Mouse (Mus musculus) stomach, embryonic 14.5 days (tissue): ENCODE measurements around the gene Btbd1. TPM values are rescaled to one million over a fixed set of nuclear protein-coding genes. Genes with fewer than 3 reads are reported as not detected.

Experiments
- ATAC-seq: fragments of 200-750 bp; cut with Nextera tagmentation; 2 replicates; pipeline ENCODE4 v1.8.0; 2017; ENCODE audit warnings: low read depth, moderate TSS enrichment; ENCODE audit not compliant: insufficient number of reproducible peaks, insufficient read depth, low FRiP score
- H3K27ac ChIP-seq: fragments of 300-500 bp; sonication (generic); 2 replicates; pipeline ENCODE4 v1.5.1; 2014; ENCODE audit warnings: mild to moderate bottlenecking, low read length, moderate library complexity, mixed read lengths
- H3K27me3 ChIP-seq: fragments of 300-500 bp; sonication (generic); 2 replicates; pipeline ENCODE4 v1.6.1; 2014; ENCODE audit warnings: low read length, control low read depth, mixed read lengths; ENCODE audit not compliant: control insufficient read depth, insufficient read depth
- H3K36me3 ChIP-seq: fragments of 300-500 bp; sonication (generic); 2 replicates; pipeline ENCODE4 v1.6.1; 2014; ENCODE audit warnings: mild to moderate bottlenecking, control low read depth, low read length, moderate library complexity, mixed read lengths; ENCODE audit not compliant: control insufficient read depth, insufficient read depth
- H3K4me1 ChIP-seq: fragments of 300-500 bp; sonication (generic); 2 replicates; pipeline ENCODE4 v1.6.1; 2014; ENCODE audit warnings: low read length, control low read depth, mixed read lengths; ENCODE audit not compliant: control insufficient read depth, insufficient read depth
- H3K4me2 ChIP-seq: fragments of 300-500 bp; sonication (generic); replicated peaks from 2 replicates; pipeline ENCODE4 v1.6.1; 2014; ENCODE audit warnings: low read depth, low read length, control low read depth
- H3K4me3 ChIP-seq: fragments of 300-500 bp; sonication (generic); 2 replicates; pipeline ENCODE4 v1.5.1; 2014; ENCODE audit warnings: low read depth, low read length, control low read depth
- H3K9ac ChIP-seq: fragments of 300-500 bp; sonication (generic); replicated peaks from 2 replicates; pipeline ENCODE4 v1.6.1; 2014; ENCODE audit warnings: low read depth, mild to moderate bottlenecking, control low read depth, low read length, moderate library complexity, mixed read lengths
- H3K9me3 ChIP-seq: fragments of 300-500 bp; sonication (generic); 2 replicates; pipeline ENCODE4 v1.6.1; 2016; ENCODE audit warnings: low read depth, low read length, control low read depth; ENCODE audit not compliant: control insufficient read depth
- WGBS: fragments of 180-500 bp; shearing (Covaris S2); extraction: QIAGEN DNeasy Blood & Tissue Kit; methylation state at CpG from one replicate; pipeline ENCODE4 v1.1.7; 2014; 5-methylcytosine and 5-hydroxymethylcytosine counted together
- polyA plus RNA-seq: library from polyadenylated mRNA; unstranded; fragments of >200 nt; fragmentation: Nextera tagmentation; extraction: Ambion mirVana; gene quantifications from 2 replicates; pipeline ENCODE4 v1.2.1, GENCODE M21; 2014

The Btbd1 gene
- 80.0 and 81.8 TPM in 2 replicates for polyA plus RNA-seq

GRCm38 (mm10) chr7:81829379-81829894 is at the start of gene Btbd1:
Btbd1 (minus strand) TSS chr7:81829431.
- H3K36me3 ChIP-seq, result no peaks in the 10 kb centered on the region
- peaks cover 22% of the 10 kb centered on the region for H3K4me1 ChIP-seq
- ATAC-seq, result peak; percentile 90
- peak within 1 kb of the TSS; percentile 91 for H3K27ac ChIP-seq
- peak within 1 kb of the TSS; percentile 52 for H3K4me2 ChIP-seq
- no peaks in the 10 kb centered on the region for H3K9me3 ChIP-seq
- H3K4me3 ChIP-seq, result peak within 1 kb of the TSS; percentile 81
- H3K9ac ChIP-seq, result peak within 1 kb of the TSS; percentile 76
- no peaks in the 10 kb centered on the region for H3K27me3 ChIP-seq
- under 1% methylated on average over 56 of the region's 58 CpGs for WGBS

GRCm38 (mm10) chr7:81875372-81875771 is 46.1 kb upstream of the Btbd1 start:
- H3K27me3 ChIP-seq, result no peaks in the 10 kb centered on the region
- ATAC-seq, result no peak
- H3K27ac ChIP-seq, result no peak overlapping the region
- H3K4me1 ChIP-seq, result 0 out of 2 replicates have a peak, but pooled peaks cover 3% of the 10 kb centered on the region
- no peaks in the 10 kb centered on the region for H3K9me3 ChIP-seq
- H3K4me3 ChIP-seq, result no peak overlapping the region
- no peaks in the 10 kb centered on the region for H3K36me3 ChIP-seq
- WGBS, result 48% methylated on average over 9 of the region's 9 CpGs
- no peak overlapping the region for H3K9ac ChIP-seq
- no peak overlapping the region for H3K4me2 ChIP-seq

GRCm38 (mm10) chr7:81874636-81875035 is 45.4 kb upstream of the Btbd1 start:
- WGBS, result 80% methylated on average over 6 of the region's 6 CpGs
- H3K4me2 ChIP-seq, result no peak overlapping the region
- H3K27me3 ChIP-seq, result no peaks in the 10 kb centered on the region
- H3K4me3 ChIP-seq, result no peak overlapping the region
- no peak overlapping the region for H3K27ac ChIP-seq
- no peak for ATAC-seq
- no peak overlapping the region for H3K9ac ChIP-seq
- no peaks in the 10 kb centered on the region for H3K9me3 ChIP-seq
- H3K36me3 ChIP-seq, result no peaks in the 10 kb centered on the region
- H3K4me1 ChIP-seq, result 0 out of 2 replicates have a peak, but pooled peaks cover 3% of the 10 kb centered on the region

- H3K27me3 ChIP-seq, result no peaks in the 10 kb centered on the region
- H3K27ac ChIP-seq, result no peak overlapping the region
- H3K36me3 ChIP-seq, result no peaks in the 10 kb centered on the region
- no peak overlapping the region for H3K9ac ChIP-seq
- no peak for ATAC-seq
- no peaks in the 10 kb centered on the region for H3K9me3 ChIP-seq
- 0 out of 2 replicates have a peak, but pooled peaks cover 3% of the 10 kb centered on the region for H3K4me1 ChIP-seq
- no peak overlapping the region for H3K4me2 ChIP-seq
- H3K4me3 ChIP-seq, result no peak overlapping the region
- WGBS, result 21% methylated on average over 1 of the region's 1 CpGs
Measured at GRCm38 (mm10) chr7:81873807-81874206, 44.6 kb upstream of the Btbd1 start.

- ATAC-seq, result 0 out of 2 replicates have a peak, but pooled peaks have one; percentile 72
- 36% methylated on average over 13 of the region's 13 CpGs for whole genome bisulfite sequencing
- no peak overlapping the region for H3K4me3 ChIP-seq
- no peaks in the 10 kb centered on the region for H3K36me3 ChIP-seq
- 0 out of 2 replicates have a peak, but pooled peaks cover 3% of the 10 kb centered on the region for H3K4me1 ChIP-seq
- H3K27me3 ChIP-seq, result no peaks in the 10 kb centered on the region
- no peak overlapping the region for H3K27ac ChIP-seq
- no peaks in the 10 kb centered on the region for H3K9me3 ChIP-seq
- no peak overlapping the region for H3K9ac ChIP-seq
- H3K4me2 ChIP-seq, result no peak overlapping the region
Measured at GRCm38 (mm10) chr7:81872493-81873013, 43.3 kb upstream of the Btbd1 start.

- ATAC-seq, result peak; percentile 50
Measured at GRCm38 (mm10) chr7:81868158-81868557, 38.9 kb upstream of the Btbd1 start.

GRCm38 (mm10) chr7:81867231-81867930 is 38.1 kb upstream of the Btbd1 start:
- H3K27ac ChIP-seq, result no peak overlapping the region
- H3K4me2 ChIP-seq, result no peak overlapping the region
- H3K4me1 ChIP-seq, result no peaks in the 10 kb centered on the region
- H3K9ac ChIP-seq, result no peak overlapping the region
- no peak overlapping the region for H3K4me3 ChIP-seq
- WGBS, result 82% methylated on average over 9 of the region's 9 CpGs
- H3K9me3 ChIP-seq, result no peaks in the 10 kb centered on the region
- H3K27me3 ChIP-seq, result no peaks in the 10 kb centered on the region
- H3K36me3 ChIP-seq, result no peaks in the 10 kb centered on the region
- no peak for ATAC-seq

More at GRCm38 (mm10) chr7:81868158-81868557, 38.9 kb upstream of the Btbd1 start:
- no peak overlapping the region for H3K27ac ChIP-seq
- 0 out of 2 replicates have a peak, but pooled peaks cover 3% of the 10 kb centered on the region for H3K4me1 ChIP-seq
- H3K36me3 ChIP-seq, result no peaks in the 10 kb centered on the region
- H3K9ac ChIP-seq, result no peak overlapping the region
- WGBS, result 28% methylated on average over 6 of the region's 6 CpGs
- no peak overlapping the region for H3K4me3 ChIP-seq
- no peaks in the 10 kb centered on the region for H3K9me3 ChIP-seq
- no peaks in the 10 kb centered on the region for H3K27me3 ChIP-seq
- H3K4me2 ChIP-seq, result no peak overlapping the region

- no peak overlapping the region for H3K9ac ChIP-seq
- H3K4me1 ChIP-seq, result no peaks in the 10 kb centered on the region
- WGBS, result 97% methylated on average over 6 of the region's 6 CpGs
- no peaks in the 10 kb centered on the region for H3K36me3 ChIP-seq
- H3K27me3 ChIP-seq, result no peaks in the 10 kb centered on the region
- no peak overlapping the region for H3K27ac ChIP-seq
- no peak for ATAC-seq
- no peak overlapping the region for H3K4me3 ChIP-seq
- H3K4me2 ChIP-seq, result no peak overlapping the region
- H3K9me3 ChIP-seq, result no peaks in the 10 kb centered on the region
Measured at GRCm38 (mm10) chr7:81865937-81866336, 36.7 kb upstream of the Btbd1 start.
